Mouse (Mus musculus) cerebellum, postnatal 10 days (tissue): ENCODE measurements around the gene Atp1a1.

Experiments
- DNase-seq, 2 experiments: peaks; one replicate each; pipeline ENCODE4 v3.0.0; 2021; ENCODE audit warnings: mixed read lengths in 2 of 2

Gene Atp1a1

DNA sequence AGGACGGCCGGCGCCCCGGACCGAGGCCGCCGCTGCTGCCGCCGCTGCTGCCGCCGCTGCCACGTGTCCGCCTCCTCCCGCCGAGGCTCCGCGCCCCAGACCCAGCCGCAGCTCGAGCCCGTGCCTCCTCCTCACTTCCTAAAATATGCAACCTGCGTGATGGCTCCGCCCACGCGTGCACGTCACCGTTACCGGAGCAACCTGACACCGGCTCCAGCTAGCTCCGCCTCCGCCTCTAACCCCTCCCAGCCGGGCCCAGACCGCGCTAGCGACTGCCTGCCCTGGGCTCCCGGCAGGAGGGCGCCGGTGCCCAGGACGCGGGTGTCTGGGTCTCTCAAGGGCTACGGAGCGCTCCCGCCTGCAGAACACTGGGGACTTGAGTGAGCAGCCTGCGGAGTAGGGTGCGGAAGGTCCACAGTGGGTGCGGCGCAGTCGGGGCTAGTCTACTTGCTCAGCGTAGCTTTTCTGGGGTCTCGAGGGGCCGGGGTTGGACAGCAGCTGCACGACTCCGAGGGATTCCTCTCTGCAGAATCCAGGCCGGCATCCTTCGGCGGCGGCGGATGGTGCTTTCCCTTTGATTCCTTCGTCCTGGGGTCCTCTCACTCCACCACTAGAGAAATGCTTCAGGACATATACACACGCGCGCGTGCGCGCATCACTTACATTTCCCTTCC lies at the start of gene Atp1a1:
TSS of gene Atp1a1 (minus strand) at position 135 of the 674 bp plus-strand sequence.
- DNase-seq: peak; percentile 98 to 99

DNA sequence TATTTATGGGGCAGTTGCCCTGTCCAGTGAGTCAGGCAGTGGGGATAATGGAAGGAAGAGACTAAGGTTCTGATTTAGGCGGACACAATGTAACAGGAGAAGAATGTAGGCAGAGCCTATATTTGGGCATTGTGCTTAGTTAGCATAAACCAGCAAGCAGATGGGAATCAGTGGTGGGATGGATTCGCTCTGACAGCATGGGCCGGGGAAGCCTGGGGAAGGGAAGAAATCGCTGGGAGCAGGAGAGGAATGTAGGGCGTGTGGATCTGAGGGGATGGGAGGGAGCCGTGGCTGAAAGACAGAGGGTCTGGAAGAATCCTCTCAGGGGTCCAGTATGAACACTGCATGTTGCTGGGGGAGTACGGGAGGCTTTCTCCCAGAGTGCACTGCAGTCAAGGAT lies 49.0 kb upstream of the Atp1a1 start:
- DNase-seq: peak; percentile 81 to 83

DNA sequence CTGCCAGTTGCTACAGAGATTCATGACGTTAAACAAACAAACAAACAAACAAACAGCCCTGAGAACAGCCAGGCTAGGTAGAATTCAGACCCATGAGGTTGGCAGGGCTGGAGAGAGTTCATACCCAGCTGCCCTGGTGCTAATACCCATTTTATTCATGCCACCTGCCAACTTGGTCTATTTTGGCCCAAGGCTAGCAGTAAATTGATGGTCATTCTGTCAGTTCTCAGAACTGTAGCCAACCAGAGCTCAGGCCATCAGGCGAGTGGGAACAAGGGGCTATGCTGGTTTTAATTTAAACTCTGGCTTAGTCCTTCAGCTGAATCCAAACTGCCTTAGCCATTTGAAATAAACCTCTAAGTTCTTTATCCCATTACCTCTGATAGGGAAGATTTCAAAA lies 48.5 kb upstream of the Atp1a1 start:
- DNase-seq: peak; percentile 83 to 85

DNA sequence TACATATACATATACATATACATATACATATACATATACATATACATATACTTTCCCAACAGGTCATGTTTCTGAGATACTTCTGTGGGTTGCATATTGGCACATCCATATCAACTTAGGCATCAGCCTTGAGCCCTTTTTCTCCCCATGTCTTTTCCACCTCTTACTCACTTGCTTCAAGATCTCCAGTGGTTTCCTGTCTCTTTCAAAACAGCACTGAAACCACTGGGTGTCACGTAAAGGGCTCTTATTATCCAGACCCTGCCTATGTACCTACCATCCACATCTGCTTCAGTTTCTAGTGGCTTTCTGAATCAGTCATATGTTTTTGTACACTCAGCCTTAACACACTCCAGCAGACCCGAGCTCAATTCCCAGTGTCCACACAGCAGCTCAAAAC lies 45.8 kb upstream of the Atp1a1 start:
- no peak for DNase-seq

DNA sequence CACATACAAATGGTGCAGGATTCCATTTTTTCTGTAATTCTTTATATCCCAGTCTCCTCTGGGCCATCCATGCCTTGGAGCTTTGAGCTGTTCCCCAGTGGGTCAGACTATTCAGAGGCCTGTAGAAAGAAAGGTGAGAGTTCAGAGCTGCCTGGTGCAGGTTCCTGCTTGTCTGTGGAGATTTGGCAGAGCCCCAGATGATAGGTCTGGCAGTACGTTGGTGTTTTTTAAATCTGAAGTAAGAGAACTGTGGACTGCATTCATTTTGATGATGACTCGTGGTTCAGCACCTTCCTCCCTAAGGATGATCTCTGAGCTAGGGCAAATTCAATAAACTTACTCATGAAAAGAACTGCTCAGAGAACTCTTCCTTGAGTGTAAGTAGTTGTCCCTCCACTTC lies 44.8 kb upstream of the Atp1a1 start:
- peak in 1 of 2 experiments; percentile 37 for DNase-seq

DNA sequence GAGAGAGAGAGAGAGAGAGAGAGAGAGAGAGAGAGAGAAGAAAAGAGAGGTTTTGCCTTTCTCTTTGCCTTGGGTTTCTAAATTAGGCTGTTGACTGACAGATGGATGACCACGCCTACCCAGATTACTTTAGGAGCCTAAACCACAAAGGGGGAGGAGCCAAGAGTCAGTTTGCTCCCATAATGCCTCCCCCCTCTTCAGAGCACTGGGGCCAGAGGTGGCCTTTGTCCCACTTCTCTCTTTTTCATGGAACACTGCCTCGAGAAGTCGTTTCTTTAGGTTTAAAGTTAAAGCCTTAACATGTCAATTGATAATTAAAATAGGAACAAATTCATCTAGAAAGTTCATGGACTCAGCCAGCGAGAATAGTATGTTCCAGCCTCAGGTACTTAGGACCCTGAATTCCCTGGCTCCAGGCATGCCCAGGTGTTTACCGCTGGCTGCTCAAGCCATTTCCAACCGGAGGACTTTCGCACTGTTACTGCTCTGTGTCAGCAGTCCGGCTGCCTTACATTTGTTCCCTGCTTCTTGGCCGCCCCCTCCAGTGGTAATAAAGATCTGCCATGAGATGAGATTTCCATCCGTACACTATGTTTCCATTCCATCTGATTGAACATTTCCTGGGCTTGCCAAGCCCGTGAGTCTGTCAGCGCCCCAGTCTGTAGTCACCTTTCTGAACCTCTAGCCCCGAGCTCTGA lies 43.8 kb upstream of the Atp1a1 start:
- DNase-seq: peak; percentile 30 to 33

DNA sequence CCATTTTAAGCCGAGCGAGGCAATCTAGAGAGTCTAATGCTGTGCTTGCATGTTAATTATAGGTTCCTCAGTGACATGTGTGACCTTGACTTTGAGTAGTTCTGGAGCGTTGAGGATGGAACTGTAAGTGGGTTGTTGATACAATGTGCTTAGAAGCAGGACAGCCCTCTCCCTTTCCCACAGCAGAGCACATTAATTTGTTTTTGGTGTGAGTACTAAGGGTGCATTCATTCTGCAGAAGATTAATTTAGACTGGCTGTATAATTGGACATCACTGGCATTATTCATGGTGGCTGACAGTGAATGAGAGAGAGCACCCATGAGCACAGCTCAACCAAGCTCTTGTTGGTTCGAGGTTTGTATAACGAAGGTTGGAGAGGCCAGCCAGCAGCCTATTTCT lies 42.3 kb upstream of the Atp1a1 start:
- no peak for DNase-seq

DNA sequence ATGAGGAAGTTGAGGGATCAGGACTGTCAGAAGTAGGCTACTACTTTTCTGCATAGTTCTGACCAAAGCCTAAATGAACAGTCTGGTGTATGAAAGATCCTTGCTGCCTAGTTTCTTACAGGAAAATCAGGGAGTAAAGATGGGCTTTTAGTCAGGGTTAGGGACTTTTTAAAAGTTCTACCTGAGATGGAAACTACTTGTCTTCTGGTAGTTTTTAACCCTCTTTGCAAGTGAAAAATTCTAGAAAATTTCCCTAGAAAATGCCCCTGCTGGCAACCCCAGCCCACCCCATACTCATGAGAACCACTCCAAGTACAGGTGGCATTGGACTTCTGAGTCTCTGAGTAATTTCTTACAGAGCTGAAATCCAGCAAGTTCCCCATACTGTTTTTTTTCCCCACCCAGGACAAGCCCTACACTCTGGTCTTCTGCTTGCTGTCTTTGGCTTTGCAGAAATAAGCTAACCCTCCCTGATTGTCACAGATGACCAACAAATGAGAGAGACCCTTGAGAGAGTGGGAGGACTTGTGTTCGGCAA lies 41.2 kb upstream of the Atp1a1 start:
- no peak for DNase-seq

DNA sequence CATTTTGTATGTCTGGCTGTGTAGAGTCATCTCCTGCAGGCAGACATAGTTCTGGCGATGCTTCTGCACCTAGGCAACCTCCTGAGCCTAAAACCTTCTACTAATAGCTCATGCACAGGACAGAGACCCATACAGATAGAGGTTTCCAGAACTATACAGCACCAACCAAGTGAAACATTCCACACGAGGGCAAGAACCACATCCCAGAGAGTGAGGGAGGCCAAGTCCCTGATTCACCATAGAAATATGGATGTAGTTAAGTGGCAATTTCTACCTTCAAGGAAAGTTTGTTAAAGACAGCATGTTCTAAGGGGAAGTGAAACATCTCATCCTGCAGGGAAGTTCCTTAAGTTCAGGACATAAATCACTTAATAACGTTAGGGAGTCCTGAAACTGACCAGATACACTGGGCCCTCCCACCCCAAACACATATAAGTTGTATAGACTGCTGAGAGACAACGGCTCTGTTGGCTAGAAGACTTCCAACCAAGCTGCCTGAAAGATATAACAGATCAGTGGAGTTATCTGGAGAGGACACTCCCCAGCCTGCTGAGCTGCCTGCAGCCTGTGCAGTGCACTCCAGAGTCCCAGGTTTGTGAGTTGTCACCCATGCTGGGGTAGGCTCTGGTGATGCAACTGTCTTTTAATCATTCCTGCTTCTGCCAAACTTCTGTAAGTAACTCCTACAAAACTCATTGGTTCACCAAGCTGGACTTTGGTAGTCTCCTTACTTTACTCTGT lies 39.7 kb upstream of the Atp1a1 start:
- DNase-seq: no peak

DNA sequence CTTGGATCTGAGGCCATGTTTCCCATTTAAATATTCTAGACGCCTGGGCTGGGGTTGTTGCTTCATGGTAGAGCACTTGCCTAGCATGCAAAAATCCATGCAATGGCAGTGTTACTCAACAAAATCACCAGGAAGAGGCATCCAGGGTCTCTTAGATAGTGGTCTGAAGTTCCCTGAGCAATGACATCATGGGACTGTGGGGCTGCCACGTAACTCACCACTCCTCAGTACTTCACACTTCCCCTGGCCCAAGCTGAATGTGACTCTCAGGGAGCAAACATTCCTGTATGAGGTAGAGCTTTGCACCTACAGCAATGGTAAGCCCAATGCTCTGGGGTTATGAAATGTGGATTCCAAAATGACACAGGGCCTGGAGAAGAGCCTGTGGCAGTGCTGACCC lies 38.8 kb upstream of the Atp1a1 start:
- no peak for DNase-seq

DNA sequence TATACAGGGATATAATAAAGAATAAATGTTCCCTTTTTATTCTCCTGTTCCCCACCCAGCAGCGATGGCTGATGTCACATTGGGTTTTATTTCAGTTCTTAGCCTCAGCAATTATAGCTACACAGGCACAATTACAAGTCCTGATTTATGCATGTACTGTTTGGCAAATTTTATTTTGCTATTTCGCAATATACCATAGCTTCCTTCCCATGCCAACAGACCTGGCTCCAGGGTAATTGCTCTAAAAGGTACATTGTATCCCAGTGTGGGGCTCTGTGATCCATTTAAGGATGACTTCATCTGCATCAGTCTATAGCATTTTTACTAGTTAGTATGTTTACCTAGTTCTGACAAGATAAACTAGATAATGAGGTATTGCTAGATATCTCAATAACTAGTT lies 33.7 kb upstream of the Atp1a1 start:
- DNase-seq: no peak

DNA sequence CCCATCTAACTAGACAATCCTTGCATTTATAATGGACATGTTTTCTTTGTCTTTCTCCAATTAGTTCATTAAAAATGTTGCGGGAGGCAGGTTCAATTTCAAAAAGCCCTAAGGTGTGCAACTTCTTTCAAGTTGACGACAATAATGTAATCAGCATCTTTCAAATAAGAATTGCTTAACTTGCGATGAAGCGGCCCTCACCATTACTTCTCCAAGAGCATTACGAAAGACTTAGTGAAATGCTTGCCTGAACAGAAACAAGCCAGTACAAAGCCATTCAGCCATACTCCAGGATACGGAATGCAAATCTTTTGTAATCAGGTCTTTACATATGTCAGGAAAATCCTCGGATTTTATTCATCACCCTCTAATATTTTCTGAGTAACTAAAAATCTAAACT lies 32.0 kb upstream of the Atp1a1 start:
- DNase-seq: no peak

DNA sequence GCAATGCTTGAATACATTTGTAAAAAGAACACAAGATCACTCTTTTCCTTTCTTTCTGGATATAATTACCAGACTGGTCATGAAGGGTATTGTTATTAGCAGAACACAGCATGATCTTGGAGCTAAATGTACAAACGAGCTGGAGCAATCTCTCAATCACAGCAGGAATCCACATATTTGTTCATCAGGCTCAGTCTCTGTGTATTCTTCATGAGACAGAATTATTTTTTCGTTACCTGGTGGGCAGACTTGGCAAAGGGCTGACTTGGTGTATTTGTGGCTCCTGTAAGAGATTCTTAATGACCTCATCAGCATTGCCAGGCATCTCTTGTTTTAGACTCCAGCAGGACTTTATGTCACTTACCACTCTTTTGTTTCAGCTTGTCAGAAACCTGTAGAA lies 31.6 kb upstream of the Atp1a1 start:
- DNase-seq: peak in 1 of 2 experiments; percentile 30

DNA sequence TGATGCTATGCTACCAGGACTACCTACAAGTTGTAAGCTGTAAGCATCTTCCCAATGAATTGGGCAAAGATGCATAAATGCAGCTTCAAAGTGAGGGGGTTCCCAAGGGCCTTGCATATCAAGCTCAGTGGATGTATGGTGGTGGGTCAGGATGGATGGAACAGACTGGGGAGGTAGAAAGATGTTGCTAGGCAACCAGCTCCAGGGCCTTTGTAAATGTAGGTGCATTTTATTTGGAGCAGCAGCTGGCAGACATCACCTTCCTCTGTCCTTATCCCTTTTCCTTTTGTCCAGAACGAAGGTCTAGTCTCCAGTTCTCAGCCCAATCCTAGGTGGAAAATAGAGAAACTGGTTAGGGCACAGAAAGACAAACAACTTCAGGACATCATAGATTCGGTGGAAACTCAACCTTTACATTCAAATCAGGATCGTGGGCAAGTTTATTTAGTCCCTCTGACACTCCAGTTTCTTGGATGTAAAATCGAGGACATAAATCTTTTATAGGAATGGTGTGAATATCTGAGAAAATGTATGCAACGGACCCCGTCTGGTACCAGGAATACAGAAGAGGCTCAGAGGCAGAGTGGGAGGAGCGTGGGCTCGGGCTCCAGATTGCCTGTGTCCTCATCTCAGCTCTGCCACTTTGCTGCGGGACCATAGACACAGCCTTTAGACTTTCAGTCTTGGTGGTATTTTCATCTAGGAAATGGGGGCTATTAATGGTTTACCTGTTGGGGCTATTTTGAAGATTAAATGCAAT lies 29.8 kb upstream of the Atp1a1 start:
- no peak for DNase-seq

DNA sequence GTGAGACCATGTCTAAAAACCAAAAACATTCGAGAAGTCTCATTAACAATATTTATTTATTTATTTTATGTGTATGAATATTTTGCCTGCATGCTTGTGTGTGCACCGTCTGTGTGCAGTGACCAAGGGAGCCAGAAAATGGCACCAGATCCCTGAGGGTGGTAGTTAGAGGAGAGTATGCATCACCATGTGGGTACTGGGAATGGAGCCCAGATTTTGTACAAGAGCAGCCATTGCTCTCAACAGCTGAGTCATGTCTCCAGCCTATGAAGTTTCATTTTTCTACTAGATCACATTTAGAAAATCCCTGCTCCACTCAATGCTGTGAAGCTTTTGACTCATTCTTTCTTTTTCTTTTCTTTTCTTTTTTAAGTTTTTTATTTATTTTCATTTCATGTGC lies 23.8 kb upstream of the Atp1a1 start:
- peak; percentile 44 to 46 for DNase-seq

DNA sequence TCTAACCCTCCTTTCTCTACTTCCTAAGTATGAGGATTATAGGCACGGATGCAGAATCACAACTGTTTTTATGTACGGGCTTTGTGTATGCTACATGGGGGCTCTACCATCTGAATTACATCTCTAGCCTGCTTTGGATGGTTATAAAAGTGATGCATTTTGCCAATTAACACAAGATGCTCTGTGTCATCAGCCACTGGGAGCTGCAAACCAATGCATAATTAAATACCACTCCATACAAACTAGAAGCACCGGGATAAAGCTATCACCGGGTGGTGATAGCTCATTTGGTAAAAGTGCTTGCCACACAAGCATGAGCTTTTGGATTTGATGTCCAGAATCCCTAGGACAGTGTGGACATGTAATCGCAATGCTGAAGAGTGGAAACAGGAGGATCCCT lies 19.8 kb upstream of the Atp1a1 start:
- DNase-seq: no peak

DNA sequence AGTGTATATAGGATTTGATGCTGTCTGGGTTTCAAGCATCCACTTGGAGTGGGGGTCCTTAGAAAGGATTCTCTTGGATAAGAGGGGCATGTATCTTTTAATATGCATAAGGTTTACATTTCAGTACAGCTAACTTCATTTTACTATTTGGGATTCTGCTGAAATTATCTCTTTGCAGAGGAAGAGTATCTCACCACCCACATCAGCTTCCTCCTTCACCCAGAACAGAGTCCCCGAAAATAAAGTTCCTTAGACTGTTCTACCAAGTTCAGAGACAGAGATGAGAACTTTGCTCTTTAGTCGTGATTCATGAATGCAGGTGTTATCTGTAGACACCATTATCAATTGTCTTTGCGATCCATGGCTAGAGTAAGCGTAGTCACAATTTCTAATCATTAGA lies 14.5 kb upstream of the Atp1a1 start:
- DNase-seq: no peak

DNA sequence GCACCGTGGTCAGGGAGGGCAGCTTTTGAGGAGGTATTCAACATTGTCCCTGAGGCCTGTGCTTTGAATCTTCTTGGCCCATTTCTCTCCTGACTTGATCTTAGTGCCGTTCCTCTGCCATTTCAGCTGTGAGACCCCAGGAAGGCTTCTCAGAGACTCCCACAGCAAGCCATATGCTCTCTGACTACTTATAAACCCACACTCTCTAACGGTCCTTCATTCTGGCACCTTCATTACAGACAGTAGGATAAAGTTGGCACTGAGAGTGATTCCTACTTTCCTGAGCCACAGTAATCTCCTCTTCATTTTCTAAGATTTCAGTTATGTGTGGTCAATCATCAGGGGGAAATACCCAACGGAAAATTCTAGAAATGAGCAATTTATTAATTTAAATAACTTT lies 14.0 kb upstream of the Atp1a1 start:
- DNase-seq: no peak

DNA sequence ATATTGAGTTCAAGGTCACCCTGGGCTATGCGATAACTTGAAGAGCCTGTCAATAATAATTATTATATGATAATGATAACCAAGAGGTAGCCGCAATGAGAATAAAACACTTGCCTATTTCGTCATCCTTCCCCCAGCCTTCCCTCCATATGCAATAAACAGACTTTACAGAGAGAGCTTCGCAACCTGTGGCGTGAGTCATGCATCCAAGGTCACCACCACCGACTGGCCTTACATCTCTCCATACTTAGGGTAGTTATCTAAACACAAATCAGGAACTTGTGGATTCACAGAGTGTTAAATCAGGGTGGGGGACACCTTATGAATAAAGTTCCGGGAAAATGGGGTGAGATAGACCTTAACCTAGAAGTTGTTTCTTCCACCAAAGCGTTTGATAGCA lies 13.0 kb upstream of the Atp1a1 start:
- DNase-seq: no peak

DNA sequence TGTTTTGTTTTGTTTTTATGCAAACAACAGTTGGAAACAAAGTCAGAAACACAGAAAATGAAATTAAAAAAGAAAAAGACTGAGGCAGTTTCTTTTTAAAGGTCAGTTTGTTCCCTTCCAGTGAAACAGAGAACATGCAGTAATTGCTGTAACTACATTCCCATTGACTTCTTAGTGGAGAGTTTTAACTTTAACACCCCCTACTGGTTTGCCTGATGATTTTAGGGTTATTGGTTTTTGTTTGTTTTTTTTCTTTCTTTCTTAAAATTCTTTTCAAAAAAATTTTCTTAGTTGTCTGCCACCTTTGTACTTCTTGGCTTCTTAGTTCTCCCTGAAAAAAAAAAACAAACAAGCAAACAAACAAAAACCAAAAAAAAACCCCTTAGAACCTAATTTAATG lies 12.5 kb upstream of the Atp1a1 start:
- DNase-seq: no peak

DNA sequence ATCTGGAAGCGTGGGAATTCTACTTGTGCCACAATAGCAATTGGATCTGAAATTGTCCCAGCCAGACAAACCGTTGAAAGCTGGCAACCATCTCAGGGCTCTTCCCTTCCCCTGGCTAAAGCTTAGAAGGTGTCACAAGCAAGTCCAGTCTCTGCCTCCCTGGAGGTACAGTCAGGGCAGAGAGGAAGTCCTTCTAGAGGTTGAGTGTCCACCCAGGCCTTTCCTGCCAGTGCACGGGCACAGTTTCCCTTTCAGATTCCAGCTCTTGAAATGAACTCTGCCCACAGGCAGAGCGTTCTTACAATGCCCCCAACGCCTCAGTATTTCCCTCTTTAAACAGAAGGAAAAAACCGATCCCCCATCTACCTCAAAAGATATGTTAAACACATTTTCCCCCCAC lies 11.4 kb upstream of the Atp1a1 start:
- no peak for DNase-seq

DNA sequence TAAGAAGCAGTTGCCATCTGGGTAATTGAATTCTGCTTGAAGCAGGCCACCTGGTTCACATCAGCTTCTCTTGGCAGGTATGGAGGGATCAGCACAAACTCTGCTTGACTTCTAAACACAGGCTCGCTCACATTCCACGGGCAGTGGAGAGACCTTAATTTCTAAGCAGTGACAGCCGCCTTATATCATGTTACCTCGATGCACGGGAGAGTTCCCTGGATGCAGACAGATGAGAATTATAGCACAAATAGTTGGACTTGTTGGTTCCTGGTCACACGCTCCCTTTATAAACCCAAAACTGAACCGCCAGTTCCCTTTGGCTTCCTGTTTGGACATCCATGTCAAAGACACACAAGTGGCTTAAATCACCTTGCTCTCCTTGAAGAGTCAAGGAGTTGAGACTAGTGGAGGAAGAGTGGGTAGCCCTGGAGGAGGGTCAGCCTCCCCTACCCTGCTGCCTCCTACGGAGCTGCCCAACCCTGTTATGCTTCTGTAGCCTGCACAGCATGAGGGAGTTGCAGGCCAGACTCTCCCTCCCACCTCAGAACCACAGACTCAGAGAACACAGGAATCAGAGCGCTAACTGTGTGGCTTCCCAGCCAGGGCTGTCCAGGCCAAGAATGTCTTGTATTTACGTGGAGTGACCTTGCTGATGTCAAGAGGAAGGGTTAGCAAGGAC lies 7.5 kb upstream of the Atp1a1 start:
- no peak for DNase-seq
